Mouse (Mus musculus) yolk sac, embryonic 10.5 days (tissue): ENCODE data around the gene Klhl12.
"Not testable (repeated sequence)": the region's sequence is repeated elsewhere in the genome, so short reads cannot be mapped to it uniquely, and the experiment has no call there.

Source experiments
- DNase-seq: peaks from one replicate; pipeline ENCODE4 v3.0.0-alpha.2; 2017; ENCODE audit warnings: low spot score

The Klhl12 gene

DNA sequence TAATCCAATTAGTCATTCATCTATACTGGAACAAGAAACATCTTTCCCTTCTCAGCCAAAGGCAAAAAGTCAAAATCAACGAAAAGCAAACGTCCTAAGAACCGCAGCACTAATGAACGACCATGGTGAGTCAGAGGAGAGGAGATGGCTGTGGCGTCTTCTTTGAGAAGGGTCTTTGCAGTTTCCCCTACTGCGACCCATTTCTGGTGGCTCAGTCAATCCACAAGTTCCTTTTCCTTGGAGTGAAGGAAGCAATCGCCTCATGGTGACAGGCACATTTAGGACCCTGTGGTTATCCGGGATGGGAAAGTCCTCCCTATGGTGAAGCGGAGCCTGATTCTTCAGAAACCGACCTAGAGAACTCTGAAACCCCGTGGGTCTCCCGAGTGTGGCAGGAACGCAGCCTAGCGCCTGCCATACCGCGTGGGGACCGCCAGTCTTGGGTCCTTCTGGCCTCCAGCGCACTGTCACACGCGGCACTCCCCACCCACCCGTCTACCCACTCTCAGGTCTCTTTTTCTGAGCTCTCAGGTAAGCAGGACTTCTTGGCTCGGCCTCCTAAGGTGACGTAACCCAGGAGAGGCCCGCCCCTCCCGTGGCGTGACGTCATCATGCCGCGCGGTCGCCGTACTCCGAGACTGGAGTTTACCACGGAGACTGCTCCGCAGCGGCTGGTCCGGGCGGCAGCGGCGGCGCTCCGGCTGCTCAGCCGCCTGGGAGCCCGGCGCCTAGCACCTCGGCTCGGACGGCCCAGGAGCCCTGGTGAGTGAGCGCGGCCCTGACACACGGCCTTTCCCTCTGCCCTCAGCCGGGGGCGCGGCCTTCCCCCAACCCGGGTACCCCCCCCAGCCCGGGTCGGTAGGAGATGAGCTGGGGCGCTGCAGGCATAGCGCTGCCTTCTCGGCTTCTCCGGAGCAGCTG lies at the start of gene Klhl12:
Gene Klhl12, plus strand, starts transcription at position 628 of the 921 bp plus-strand sequence.
- DNase-seq, result peak; percentile 96

GRCm38 (mm10) chr1:134406414-134406771 lies 48.9 kb upstream of the Klhl12 start:
- DNase-seq, result no peak

- DNase-seq, result no peak
These were observed 47.3 kb upstream of the Klhl12 start for GRCm38 (mm10) chr1:134408080-134408479.

DNA sequence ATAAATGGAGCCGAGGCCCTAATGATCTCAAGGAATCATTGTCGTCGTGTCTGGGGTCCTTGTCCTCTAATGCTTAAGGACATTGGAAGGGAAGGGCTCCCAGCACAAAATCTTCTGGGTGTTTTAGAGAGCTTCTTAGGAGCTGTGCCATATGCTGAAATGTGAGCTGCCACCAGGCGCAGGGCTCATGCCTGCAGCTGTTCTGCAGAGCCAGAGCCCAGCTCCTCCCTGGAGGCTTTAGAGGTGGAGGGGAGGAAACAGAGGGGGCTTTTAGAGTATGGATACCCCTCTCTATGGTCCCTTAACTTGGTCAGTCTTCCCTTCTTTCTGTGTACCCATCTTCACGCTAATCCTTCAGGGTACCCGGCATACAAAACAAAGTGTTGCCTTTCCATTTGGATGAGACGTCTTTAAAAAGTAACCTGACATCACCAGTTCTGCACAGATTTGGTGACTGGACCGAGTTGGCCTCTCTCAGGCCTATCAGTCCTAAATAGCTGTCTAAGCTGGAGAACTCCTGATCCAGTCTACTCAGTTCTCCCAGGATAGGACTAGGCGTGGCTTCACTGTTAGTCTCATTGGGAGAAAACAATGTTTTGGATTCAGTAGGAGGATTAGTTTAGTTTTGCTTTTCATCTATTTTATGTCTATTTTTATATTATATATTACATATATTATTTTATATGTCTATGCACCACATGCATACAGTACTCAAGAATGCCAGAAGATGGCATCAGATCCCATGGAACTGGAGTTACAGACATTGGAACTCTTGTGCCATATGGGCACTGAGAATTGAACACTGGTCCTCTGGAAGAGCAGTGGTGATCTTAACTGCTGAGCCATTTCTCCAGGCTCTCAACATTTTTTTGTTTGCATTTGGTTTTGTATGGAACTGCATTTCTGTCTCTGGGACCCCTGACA lies 43.4 kb upstream of the Klhl12 start:
- DNase-seq, result no peak

GRCm38 (mm10) chr1:134414038-134414437 lies 41.3 kb upstream of the Klhl12 start:
- DNase-seq, result peak; percentile 40

DNA sequence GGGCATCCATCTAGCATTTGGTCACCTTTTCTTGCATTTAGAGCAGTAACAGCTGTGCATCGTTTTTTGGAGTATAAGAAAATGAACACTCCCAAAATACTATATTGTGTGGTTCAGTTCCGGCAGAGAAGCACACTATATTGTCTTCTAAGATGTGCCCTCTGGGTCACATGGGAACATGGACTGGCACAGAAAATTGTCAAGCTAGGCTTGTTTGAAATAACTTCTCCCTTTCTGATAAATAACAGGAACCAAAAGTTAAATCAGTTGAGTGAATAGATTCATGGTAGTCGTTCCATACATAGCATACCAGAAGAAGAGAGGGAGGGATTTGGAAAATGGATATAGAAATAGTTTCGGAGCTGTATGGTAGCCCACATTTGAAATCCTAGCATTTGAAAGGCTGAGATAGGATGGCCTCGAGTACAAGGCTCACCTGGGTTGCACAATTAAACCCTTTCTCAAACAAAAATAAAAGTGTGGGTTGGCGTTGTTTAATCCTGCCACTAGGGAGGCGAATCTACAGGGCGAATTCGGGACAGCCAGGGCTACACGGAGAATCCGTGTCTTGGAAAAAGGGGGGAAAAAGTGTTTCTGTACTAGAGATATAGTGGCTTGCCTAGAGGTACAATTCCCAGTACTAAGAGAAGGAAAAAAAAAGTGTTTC lies 40.7 kb upstream of the Klhl12 start:
- DNase-seq, result no peak

- peak; percentile 99 for DNase-seq
These were observed 40.0 kb upstream of the Klhl12 start, which contains the start of gene Adipor1 for GRCm38 (mm10) chr1:134415168-134415831. Gene Adipor1 (plus strand): TSS chr1:134415378.

DNA sequence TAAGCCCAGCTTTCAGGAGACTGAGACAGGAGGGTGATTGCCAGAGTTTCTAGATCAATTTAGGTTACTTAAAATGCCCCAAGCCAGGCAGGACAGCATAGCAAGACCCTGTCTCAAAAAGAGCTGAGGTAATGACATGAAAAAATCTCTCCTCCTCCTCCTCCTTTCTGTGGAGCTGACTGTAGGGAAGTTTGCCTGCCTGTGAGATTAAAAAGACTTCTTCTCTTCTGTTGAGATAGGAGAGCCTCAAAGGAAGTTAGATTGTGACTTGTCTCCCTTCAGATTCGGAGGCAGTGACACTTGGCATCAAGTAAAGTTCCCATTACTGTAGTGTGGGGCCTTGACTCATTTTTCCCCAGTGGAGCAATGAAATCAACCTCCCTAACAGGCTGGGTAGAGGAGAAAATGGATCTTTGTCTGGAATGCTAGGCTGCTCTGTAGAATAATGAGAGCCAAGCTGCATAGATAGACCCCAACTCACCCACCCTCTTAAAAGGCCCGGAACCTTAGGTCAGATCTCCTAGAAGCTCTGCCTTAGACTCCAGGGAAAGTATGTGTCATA lies 36.8 kb upstream of the Klhl12 start:
- DNase-seq, result no peak

GRCm38 (mm10) chr1:134419176-134419575 lies 36.2 kb upstream of the Klhl12 start:
- no peak for DNase-seq

GRCm38 (mm10) chr1:134419751-134420458 lies 35.4 kb upstream of the Klhl12 start:
- peak; percentile 76 for DNase-seq

DNA sequence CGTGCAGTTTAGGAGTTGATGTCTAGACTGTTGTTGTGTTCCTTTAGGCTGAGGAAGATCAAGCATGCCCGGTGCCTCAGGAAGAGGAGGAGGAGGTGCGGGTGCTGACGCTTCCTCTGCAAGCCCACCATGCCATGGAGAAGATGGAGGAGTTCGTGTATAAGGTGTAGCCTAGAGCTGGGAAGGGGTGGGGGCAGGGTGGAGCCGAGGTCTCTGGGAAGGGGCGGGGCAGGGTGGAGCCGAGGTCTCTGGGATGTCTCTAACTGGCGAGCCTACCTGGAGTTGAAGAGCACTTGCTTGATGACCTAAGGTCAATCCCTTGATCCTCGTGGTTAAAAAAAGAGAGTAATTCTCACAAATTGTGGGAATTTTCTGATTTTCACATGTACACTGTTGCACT lies 31.4 kb upstream of the Klhl12 start:
- DNase-seq, result peak; percentile 40

- DNase-seq, result peak; percentile 41
These were observed 29.0 kb upstream of the Klhl12 start for GRCm38 (mm10) chr1:134426289-134426688.

DNA sequence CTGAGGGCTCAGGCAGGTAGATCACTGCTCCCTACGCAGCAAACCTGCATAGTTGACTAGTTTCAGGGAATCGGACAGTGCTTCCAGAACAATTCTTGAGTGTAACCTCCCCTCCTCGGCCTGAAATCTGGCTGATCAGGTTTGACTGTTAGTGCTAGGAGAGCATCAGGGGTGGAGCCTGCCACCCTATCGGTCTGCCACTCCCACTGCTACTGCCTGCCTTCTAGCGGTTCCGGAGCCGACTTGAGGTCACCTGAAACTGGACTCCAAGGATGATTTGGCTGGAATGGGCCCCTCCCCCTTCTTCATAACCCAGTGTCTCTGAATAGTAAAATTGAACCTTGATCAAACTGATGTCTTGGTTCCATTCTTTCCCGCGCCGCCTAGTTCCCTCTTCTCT lies 22.3 kb upstream of the Klhl12 start:
- no peak for DNase-seq

- DNase-seq, result no peak
These were observed 21.9 kb upstream of the Klhl12 start for GRCm38 (mm10) chr1:134433473-134433872.

GRCm38 (mm10) chr1:134435414-134435813 lies 19.9 kb upstream of the Klhl12 start:
- no peak for DNase-seq

- DNase-seq, result no peak
These were observed 14.9 kb upstream of the Klhl12 start for GRCm38 (mm10) chr1:134440437-134440836.

DNA sequence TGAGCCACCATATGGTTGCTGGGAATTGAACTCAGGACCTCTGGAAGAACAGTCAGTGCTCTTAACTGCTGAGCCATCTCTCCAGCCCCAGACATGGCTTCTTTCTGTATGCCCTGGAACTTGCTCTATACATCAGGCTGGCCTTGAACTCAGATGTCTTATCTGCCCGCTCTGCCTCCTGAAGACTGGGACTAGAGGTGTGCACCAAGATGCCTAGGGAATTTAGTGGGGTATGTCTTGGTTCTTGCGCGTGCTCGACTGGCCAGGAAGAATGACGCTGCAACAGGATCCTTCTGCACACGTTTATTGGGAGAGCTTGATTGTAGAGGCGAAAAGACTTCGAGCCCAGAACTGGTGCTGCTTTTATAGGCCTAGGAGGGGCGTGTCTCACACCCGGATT lies 13.6 kb upstream of the Klhl12 start:
- not testable (repeated sequence) for DNase-seq

GRCm38 (mm10) chr1:134442394-134442793 lies 12.9 kb upstream of the Klhl12 start:
- DNase-seq, result no peak

GRCm38 (mm10) chr1:134443288-134443687 lies 12.0 kb upstream of the Klhl12 start:
- not testable (repeated sequence) for DNase-seq

- no peak for DNase-seq
These were observed 9.9 kb upstream of the Klhl12 start for GRCm38 (mm10) chr1:134445418-134445817.

- not testable (repeated sequence) for DNase-seq
These were observed 6.8 kb upstream of the Klhl12 start for GRCm38 (mm10) chr1:134448537-134448936.
